Mouse (Mus musculus) erythroblast, embryonic 14.5 days (primary cell): ENCODE measurements around the gene Runx2.

Source experiments
- GATA1 ChIP-seq: IDR thresholded peaks from 2 replicates; pipeline ENCODE4 v1.6.1; 2012; ENCODE audit warnings: low read length, inconsistent platforms, mixed read lengths
- TAL1 ChIP-seq: IDR thresholded peaks from 3 replicates; pipeline ENCODE4 v1.6.1; 2012; ENCODE audit warnings: low read length, inconsistent platforms, mixed read lengths

GRCm38 (mm10) chr17:44449915-44450471 is 364.6 kb downstream of the Runx2 start:
- TF ChIP-seq GATA1 (no peak), TAL1 (no peak)
